Mouse (Mus musculus) c-Kit-negative CD71-positive TER-119-positive erythroid progenitor cells, embryonic 14.5 days (primary cell): ENCODE measurements around the gene Zfand3.

Source experiments
- DNase-seq: peaks from one replicate; pipeline ENCODE4 v3.0.0-alpha.2; 2013; ENCODE audit warnings: low read depth, low spot score

The Zfand3 gene

DNA sequence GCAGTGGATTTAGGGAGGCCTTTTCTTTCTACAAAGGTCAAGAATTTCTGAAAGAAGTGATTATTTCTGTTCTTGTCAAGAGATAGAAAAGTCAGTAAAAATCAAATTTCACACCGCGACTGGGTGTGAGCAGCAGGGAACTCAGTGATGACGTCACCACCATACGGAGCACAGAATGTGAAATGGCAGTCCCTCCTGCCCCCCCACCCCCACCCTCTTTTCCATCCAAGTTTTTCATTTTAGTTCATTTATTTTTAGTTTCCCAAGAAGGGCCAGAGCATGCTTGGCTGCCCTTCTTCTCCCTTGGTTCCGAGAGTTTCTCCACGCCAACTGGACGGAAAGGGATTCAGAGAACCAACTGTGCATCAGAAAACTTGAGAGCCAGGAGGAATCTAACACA, 6.8 kb upstream of the Zfand3 start:
- no peak for DNase-seq

DNA sequence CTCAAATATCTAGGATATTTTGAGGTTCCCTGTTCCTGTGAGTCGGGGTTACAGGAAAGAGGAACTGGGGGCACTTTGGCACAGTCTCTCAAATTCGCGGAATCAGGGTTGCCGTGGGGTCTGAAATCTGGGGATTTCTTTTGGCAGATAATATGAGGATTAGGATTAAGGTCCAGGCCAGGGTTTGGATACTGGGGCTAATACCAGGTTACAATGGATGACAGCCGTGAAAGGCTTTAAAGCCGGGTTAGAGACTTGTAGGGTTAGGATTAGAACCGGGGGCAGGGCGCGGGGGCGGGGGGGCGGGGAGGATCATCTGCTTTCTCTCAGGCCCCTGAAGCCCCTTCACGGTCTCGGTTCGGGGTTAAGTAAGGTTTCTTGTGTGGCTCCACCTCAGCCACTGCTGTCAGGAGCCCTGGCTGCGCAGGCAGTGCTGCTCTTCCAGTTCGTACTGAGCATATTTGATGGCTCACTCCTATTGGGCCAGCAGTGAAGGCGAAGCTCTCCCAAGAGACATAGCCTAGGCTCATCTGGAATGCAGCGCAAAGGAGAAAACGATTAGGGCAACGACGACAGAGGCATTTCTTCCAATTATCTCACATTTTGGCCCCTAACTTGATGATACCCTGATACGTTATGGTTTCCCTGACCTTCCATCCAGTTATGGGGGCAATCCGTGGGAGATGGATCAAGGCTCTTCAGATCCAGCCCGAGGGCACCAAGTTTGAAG, 5.8 kb upstream of the Zfand3 start:
- no peak for DNase-seq

DNA sequence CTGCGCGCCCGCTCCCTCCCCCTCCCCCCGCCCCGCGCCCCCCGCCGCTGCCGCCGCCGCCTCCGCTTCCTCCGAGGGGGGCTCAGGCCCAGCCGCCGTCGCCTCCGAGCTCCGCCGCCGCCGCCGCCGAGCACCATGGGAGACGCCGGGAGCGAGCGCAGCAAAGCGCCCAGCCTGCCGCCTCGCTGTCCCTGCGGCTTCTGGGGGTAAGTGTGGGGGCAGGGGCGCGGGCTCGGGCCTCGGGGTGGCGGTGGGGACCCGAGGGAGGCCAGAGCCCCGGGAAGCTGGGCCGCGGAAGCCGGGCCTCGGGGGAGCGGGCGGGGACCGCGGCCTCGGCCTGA, 540 bp downstream of the Zfand3 start:
- no peak for DNase-seq

DNA sequence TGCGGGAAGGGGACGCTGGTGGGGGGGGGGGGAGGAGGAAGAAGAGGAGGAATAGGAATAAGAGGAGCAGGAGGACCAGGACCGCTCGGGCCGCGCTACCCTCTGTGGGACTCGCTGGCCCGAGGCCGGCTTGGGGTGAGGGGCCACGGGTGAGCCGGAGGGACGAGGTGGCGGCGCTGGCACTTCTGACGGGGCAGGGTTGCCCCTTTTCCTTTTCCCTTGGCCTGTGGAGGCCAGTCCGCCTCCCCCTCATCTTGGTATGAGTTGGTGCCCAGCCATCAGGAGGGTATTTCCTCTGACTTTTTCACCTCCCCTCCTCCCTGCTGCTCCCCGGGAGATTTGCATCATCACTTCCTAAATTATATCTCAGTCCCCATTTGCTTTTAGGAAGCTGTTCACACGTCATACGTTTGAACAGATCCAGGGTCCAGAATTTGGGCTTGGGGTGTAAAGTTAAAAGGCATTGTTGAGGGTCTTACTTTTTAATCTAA, 963 bp downstream of the Zfand3 start:
- DNase-seq = no peak

DNA sequence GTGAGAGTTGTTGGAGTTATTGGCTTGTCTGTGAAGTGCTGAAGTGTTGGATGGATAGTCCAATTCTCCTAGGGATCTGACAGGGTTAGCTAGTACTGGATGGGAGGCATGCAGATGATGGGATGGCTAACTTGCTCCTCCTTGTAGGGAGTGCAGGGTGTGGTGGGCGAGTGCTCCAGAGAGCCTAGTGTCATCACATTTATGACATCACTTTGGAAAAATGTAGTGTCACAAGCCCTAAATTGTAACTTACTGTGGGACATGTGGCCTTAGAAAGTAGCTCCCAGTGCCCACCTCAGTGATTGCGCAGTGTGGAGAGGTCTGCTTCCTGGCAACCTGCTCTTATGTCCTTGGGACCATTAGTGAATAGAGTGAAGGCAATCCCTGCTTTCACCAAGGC, 2.3 kb downstream of the Zfand3 start:
- no peak for DNase-seq

DNA sequence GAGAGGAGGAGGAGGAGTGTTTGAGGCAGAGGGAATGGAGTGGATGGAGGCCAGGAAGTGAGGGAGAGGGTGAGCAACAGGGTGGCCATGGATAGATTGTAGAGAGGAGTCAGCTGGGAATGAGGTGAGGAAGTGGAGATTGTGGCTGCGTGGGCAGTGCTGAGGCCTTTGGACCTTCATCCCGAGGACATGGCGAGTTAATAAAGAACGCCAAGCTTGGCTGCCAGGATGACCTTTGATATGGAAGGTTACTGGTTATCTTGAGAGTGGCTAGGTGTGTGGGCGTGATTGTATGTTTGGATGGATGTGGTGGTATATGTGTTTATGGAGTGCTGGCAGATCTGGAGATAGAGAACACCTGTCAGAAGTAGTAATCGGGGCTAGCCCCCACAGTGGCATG, 3.4 kb downstream of the Zfand3 start:
- no peak for DNase-seq

DNA sequence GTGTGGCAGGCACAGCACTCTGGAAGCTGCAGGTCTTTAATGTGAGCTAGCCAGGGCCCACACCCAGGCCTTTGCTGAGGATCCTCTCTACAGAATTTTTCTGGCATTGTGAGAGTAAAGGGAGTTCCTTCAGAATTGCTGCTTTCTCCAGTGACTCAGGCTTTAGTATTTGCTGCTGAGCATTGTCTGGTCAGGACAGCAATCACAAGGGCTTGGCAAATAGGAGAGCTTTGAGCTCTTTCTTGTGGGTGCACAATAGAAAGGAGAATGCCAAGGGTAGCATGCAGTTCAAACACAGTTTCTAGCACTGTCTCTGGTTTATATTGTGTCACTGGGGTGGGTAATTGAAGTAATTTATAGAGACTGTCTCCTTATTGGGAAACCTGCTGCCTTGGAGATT, 3.9 kb downstream of the Zfand3 start:
- no peak for DNase-seq

DNA sequence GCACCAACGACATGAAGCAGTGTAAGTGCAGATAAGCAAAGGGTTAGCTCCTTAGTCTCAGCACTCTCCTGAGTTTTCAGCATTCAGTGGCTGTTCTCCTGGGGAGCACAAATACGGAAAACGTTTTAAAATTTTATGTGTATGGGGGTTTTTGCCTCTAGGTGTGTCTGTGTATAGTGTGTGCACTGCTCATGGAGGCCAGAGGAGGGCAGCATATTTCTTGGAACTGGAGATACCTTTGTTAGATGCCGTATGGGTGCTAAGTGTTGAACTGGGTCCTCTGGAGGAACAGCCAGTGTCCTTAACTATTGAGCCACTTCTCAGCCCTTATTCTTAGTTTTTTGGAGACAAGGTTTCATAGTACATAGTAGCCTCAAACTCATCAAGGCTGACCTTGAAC, 10.1 kb downstream of the Zfand3 start:
- DNase-seq = no peak

DNA sequence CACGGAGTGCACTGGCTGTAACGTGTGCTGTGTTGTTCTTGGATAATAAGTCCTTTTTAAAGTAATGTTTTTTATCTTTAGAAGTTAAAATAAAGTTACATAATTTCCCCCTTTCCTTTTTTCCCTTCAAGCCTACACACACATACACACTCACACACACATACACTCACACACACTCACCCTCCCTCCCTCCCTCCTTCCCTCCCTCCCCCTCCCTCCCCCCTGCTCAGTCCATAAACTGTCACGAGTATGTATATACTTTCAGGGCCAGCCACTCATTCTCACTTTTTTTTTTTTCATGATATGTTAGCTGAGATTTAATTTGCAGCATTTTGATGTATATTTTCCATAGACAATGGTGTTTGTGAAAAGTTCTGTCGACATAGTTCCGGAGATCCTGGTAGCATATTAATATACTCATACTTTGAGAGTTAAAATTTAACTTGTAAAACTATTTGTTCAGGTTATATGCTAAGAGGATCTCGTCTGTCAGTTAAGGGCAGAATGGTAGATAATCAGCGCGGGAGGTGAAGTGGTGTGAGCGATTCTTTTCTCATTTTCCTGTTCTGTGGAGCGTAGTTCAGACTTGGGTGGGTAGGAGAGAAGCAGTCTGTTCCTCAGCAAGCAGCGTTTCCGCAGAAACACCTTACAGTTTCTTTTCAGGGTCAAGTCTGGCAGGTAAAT, 14.5 kb downstream of the Zfand3 start:
- DNase-seq = no peak

DNA sequence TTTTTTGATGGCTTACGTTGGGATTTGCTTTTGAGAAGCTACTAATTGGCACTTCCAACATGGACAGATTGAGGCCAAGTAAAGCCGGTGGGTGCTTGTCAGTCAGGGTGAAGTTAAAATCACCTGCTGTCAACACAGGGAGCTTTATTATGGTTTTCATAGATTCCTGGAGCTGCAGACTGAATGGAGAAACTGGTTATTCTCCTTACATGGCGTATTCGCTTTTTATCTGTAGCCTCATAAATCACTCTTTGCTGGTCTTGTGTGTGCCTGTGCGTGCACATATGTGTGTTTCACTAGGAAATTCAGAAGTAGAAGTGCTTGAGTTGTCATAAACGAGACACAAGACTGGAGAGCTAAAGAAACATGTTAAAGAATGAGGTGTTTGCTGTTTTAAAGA, 15.4 kb downstream of the Zfand3 start:
- DNase-seq = no peak

DNA sequence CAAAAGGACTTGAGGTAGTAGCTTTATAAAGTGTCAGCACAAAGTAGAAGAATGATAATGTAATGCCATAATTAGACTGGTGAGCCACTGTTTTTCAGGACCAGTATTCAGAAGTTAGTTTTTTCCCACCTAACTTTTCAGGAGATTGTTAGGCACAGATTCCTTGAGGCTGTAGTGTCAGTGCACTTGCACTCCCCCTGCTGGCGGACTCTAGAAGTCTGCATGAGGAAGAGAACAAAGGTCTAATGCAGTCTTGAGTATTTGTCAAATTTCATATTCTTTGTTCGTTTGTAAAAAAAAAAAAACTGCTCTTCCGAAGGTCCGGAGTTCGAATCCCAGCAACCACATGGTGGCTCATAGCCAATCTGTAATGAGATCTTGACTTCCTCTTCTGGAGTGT, 20.1 kb downstream of the Zfand3 start:
- DNase-seq = no peak

DNA sequence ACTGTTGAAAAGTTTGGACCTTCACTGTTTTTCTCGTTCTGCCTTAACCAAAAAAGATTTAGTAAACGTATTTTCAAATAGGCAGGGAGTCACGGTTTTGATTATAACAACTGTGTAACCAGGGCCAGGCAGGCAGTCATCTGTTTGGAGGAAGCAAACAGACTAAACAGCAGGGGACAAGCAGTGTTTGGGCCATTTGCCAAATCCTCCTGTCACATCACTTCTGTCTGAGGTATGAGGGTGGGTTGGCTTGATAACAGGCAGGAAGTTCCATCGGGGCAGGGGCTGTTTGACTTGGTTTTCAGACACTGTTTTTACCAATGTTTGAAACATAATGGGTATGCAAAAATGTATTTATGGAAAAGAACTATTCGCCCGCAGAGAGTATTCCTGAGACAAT, 22.1 kb downstream of the Zfand3 start:
- no peak for DNase-seq

DNA sequence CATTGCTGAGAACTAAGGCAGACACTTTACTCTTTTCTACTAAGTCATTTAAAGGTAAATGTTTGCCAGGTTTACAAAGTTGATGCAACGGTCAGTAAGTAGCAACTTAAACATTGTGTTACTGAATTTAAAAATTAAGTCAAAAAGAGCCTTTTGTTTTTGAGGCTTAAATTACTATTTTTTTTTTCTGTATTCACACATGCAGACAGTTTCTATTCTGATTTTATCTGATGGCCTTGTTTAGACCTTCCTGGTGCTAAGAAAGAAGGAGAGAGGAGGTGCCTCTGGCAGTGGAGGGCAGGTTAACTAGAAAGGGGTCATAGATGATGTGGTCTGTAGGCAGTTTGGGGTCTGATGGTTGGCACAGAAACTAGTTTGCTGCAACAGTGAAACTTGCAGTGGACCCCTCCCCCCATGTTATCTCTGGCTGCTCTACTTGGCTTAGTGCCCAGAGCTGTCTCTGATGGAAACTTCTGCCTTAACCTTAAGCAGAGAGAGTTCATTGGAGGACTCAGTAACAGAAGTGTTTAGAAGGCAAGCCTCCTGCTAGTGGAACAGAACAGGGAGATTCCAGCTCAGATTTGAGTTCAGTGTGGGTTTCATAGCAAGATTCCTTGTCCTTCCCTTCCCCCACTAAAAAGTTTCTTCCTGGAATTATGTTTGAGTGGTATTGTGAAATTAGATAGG, 23.0 kb downstream of the Zfand3 start:
- DNase-seq = no peak

DNA sequence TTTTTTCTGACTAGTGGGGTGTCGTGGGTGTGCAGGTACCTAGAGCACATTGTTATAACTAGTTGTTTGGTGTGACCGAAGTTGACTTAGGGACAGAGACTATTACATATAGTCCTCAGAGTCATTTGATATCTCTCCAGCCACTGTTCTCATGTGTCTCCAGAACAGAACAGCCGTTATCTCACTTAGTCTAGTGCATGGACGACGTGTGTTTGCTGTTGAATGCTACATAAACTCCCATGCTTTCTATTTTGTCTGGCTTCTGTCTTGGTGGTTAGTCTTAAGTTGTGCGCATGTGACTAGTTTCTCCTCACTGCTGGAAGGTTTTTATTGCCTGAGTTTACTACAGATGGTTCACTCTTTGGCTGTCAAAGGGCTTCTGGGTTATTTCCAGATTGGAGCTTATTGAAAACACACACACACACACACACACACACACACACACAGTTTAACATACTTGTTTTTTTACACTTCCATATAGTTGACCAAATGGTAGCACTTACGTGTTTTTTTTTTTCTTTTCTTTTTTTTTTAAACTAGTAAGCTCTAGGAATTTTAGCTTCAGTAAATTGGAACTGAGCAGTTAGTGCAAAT, 25.2 kb downstream of the Zfand3 start:
- DNase-seq = no peak

DNA sequence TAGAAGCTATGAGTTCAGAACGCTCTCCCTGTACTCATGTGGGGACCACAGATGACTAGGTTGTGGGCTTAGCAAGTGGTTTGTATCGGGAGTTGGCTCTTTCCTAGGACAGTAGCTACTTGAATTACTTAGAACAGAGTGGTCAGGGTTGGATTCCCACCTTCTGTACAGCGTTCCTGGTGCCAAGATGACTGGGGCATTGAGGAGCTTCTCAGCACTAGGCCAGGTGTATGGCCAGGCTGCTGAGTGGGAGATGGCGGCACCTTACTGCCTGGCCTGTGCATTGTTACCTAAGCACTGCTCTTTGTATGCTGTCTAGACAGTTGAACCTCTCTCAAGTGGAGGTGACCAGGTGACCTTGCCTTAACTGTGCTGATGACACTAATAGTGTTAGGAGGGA, 28.3 kb downstream of the Zfand3 start:
- no peak for DNase-seq

DNA sequence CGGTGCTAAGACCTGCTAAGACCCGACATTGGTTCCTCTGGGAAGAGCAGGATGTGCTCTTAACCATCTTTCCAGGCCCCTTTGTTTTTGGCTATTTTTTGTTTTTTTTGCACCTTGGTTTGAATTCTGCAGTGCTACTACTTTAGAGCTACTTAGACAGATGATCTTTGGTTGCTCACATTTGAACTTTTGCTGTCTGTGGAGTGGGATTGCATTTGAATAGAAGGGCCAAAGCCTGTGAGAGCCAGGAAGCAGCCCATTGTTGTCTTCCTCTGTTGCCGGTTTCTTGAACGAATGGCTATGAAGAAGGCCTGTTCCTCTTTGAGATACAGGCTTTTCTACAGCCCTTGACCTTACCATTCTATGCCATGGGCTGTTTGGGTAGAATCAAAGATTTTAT, 29.5 kb downstream of the Zfand3 start:
- no peak for DNase-seq

DNA sequence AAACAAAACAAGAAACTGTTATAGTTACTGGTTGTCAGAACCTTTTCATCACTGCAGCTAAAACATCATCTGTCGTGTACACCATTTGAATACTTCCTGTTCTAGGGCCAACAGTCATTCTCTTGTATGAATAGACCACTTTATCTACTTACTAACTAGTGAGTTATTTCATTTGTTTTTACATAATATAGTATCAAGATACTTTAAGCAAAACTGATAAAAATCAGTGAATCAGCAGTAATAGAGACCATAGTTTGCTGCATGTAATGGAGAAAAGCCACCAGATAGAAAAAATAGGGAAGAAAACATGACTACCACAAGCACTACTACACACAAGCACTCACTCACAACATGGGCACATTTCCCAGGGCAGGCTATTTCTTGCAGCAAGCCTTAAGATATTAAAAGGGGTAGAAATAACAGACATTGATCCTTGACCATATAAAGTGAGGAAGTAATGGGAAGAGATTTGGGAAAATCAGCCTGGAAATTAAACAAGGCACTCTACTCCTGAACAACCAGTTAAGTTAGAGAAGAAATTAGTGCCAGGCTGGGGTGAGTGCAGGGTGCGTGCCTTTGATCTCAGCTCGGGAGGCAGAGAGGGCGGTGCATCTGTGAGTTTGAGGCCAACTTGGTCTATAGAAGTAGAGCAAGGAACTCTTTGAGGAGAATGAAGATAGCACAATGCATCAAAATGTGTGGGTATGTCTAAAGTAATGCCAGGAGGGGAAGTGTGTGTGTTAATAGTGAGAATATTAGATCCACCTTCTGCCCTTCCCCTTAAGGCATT, 30.9 kb downstream of the Zfand3 start:
- no peak for DNase-seq

DNA sequence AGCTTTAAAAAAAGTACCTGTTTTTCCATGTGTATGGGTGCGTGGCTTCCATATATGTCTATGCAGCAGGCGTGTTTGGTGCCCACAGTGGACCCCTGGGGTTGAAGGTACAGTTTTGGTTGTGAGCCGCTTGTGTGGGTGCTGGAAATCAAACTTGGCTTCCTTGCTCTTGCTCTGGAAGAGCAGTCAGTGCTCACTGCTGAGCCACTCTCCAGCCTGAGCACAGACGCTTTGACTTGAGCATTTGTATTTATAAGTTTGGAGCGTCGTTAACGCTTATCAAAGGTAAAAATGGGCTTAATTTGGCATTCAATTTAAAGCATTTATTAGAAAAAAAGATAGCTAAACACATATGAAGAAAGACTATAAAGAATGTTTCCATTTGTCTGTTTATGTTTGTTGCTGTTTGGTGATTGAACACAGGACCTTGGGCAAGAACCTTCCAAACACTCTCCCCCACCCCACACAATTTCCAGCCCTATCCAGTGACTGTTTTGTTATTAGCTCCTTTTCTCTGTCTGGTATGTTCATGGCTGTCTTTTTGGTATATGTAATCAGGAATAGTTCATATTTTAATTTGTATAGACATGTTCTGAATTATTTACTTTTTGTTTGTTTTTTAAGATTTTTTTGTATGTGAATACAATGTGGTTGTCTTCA, 38.8 kb downstream of the Zfand3 start:
- DNase-seq = no peak

DNA sequence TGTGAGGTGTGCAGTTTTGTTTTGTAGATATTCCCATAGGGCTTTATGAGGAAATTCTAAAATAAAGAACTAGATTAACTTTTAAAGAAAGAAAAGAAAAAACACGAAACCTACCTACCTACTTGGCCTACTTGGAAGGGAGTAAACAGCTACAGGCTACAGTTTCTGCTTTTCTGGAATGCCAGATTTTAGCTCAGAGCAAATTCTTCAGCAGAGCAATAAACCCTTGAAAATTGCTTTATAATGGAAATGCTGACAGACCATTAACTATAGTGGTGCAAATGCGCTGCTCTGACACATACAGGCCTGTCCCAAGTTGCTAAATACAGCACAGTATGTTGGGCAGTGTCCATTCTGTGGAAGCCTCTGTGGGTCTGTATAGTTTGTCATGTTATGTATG, 40.6 kb downstream of the Zfand3 start:
- DNase-seq = no peak

DNA sequence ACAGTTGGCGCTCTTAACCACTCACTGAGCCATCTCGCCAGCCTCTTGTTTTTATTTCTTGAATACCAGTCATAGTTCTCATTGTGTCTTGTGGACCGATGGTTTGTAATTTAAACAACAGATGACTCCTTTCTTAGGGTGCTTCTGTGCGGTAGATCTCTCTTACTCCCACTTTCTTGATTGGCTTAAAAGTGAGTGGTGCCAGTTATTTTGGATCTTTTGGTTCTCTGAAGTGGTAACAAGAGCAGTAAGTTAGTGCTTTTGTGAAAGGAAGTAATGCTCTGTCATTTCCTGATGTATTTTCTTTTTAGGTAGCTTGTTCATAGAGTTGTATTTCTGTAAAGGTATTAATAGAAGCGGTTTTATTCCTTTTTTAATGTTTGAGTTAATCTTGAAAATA, 42.1 kb downstream of the Zfand3 start:
- no peak for DNase-seq
